Mouse (Mus musculus) lung, postnatal 36 days (tissue): Measurements from ENCODE around the gene Zfp143.

ENCODE experiments used
- DNase-seq: peaks from one replicate; pipeline ENCODE4 v3.0.0; 2022; ENCODE audit warnings: mixed read lengths

Zfp143 gene

GRCm38 (mm10) chr7:110143863-110144262, 82.8 kb downstream of the Zfp143 start:
- no peak for DNase-seq
